Mouse (Mus musculus) G1E (cell line): ENCODE results near the gene Cd247. TPM values are rescaled to one million over a fixed set of nuclear protein-coding genes. Genes with fewer than 3 reads are reported as not detected.

Experiments used
- ATAC-seq: 2 replicates; pipeline ENCODE4 v1.8.0; 2016; ENCODE audit warnings: mild to moderate bottlenecking; ENCODE audit not compliant: insufficient number of reproducible peaks, poor library complexity, low FRiP score, severe bottlenecking; ENCODE audit errors: extremely low read depth
- DNase-seq: peaks from one replicate; pipeline ENCODE4 v3.0.0; 2012; ENCODE audit warnings: low spot score
- H3K27me3 ChIP-seq: 2 replicates; pipeline ENCODE4 v1.6.1; 2012; ENCODE audit warnings: mild to moderate bottlenecking, low read length, inconsistent platforms; ENCODE audit not compliant: insufficient read depth
- H3K36me3 ChIP-seq: replicated peaks from 2 replicates; pipeline ENCODE3; 2012; ENCODE audit warnings: mild to moderate bottlenecking, inconsistent platforms
- H3K4me1 ChIP-seq: 2 replicates; pipeline ENCODE4 v1.6.1; 2012; ENCODE audit warnings: low read depth, low read length, inconsistent platforms, mixed read lengths; ENCODE audit not compliant: insufficient read depth
- H3K4me3 ChIP-seq: 2 replicates; pipeline ENCODE4 v1.5.1; 2012; ENCODE audit warnings: low read depth, mild to moderate bottlenecking, inconsistent platforms, low read length, moderate library complexity, mixed read lengths
- H3K9me3 ChIP-seq: replicated peaks from 2 replicates; pipeline ENCODE4 v1.6.1; 2012; ENCODE audit warnings: inconsistent platforms
- CTCF ChIP-seq: IDR thresholded peaks from 2 replicates; pipeline ENCODE4 v1.5.1; 2012; ENCODE audit warnings: low read depth, low read length, inconsistent platforms, mixed read lengths
- GATA1 ChIP-seq: IDR thresholded peaks from 2 replicates; pipeline ENCODE4 v1.6.1; 2012; ENCODE audit warnings: borderline replicate concordance, low read length, inconsistent platforms, mixed read lengths
- GATA2 ChIP-seq: IDR thresholded peaks from 2 replicates; pipeline ENCODE4 v1.6.1; 2012; ENCODE audit warnings: low read depth, low read length, inconsistent platforms, borderline replicate concordance
- POLR2AphosphoS5 ChIP-seq: IDR thresholded peaks from 2 replicates; pipeline ENCODE4 v1.6.1; 2012; ENCODE audit warnings: low read depth, low read length, inconsistent platforms; ENCODE audit not compliant: insufficient replicate concordance
- TAL1 ChIP-seq: conservative IDR thresholded peaks from 2 replicates; pipeline ENCODE4 v1.6.1; 2012; ENCODE audit warnings: low read depth, low read length, inconsistent platforms, mixed read lengths
- polyA plus RNA-seq: library from polyadenylated mRNA; stranded (reverse); fragments of >175 nt; gene quantifications from 2 replicates; pipeline ENCODE4 v1.2.3, GENCODE M21; 2012
- total RNA-seq, 2 experiments: library from RNA; stranded (forward) in 1 of 2; stranded (reverse) in 1 of 2; fragments of 200-1000 nt in 1 of 2; fragments of >200 nt in 1 of 2; fragmentation: Nextera tagmentation in 1 of 2; gene quantifications; 2 replicates each; pipeline ENCODE4 v1.2.3; 2014 to 2017

Cd247 gene
- total and polyA plus RNA-seq, 3 experiments: 0.96 to 3.3 (median 1.4) TPM

- Histone ChIP-seq H3K4me1 (no peaks in the 10 kb centered on the region), H3K27me3 (no peaks in the 10 kb centered on the region), H3K9me3 (no peaks in the 10 kb centered on the region), H3K36me3 (peaks cover 56% of the 10 kb centered on the region), H3K4me3 (no peak overlapping the region)
- no peak for TF ChIP-seq GATA2
- TF ChIP-seq TAL1: no peak
- no peak for TF ChIP-seq CTCF
- no peak for TF ChIP-seq POLR2AphosphoS5
- TF ChIP-seq GATA1: no peak
- ATAC-seq (no peak), DNase-seq (no peak)
These were observed 119.7 kb downstream of the Cd247 start for GRCm38 (mm10) chr1:165908153-165908552.

GRCm38 (mm10) chr1:165908806-165909205, 120.3 kb downstream of the Cd247 start:
- no peaks in the 10 kb centered on the region for H3K4me1 ChIP-seq

GRCm38 (mm10) chr1:165909471-165909870, 121.0 kb downstream of the Cd247 start:
- Histone ChIP-seq H3K4me3 (no peak overlapping the region), H3K27me3 (no peaks in the 10 kb centered on the region), H3K36me3 (peaks cover 55% of the 10 kb centered on the region), H3K4me1 (no peaks in the 10 kb centered on the region), H3K9me3 (no peaks in the 10 kb centered on the region)
- ATAC-seq (no peak), DNase-seq (no peak)
- TF ChIP-seq CTCF: no peak
- TF ChIP-seq GATA2: no peak
- no peak for TF ChIP-seq POLR2AphosphoS5
- TF ChIP-seq TAL1: no peak
- no peak for TF ChIP-seq GATA1

More at GRCm38 (mm10) chr1:165908806-165909205, 120.3 kb downstream of the Cd247 start:
- no peaks in the 10 kb centered on the region for H3K9me3 ChIP-seq
- peaks cover 52% of the 10 kb centered on the region for H3K36me3 ChIP-seq
- no peaks in the 10 kb centered on the region for H3K27me3 ChIP-seq
- DNase-seq (no peak), ATAC-seq (no peak)
- TF ChIP-seq POLR2AphosphoS5: no peak
- TF ChIP-seq GATA2: no peak
- no peak overlapping the region for H3K4me3 ChIP-seq

- Histone ChIP-seq H3K4me3 (no peak overlapping the region), H3K4me1 (no peaks in the 10 kb centered on the region), H3K27me3 (no peaks in the 10 kb centered on the region), H3K36me3 (peaks cover 39% of the 10 kb centered on the region), H3K9me3 (no peaks in the 10 kb centered on the region)
- no peak for DNase-seq
- no peak for ATAC-seq
- TF ChIP-seq POLR2AphosphoS5: no peak
- no peak for TF ChIP-seq GATA2
- TF ChIP-seq TAL1: no peak
- no peak for TF ChIP-seq CTCF
- no peak for TF ChIP-seq GATA1
These were observed 125.4 kb downstream of the Cd247 start for GRCm38 (mm10) chr1:165913720-165914415.

GRCm38 (mm10) chr1:165914416-165914801, 125.9 kb downstream of the Cd247 start:
- no peak for TF ChIP-seq CTCF
- no peak for TF ChIP-seq GATA1
- no peak for TF ChIP-seq GATA2
- no peak for TF ChIP-seq TAL1
- no peak for TF ChIP-seq POLR2AphosphoS5
- Histone ChIP-seq H3K9me3 (no peaks in the 10 kb centered on the region), H3K36me3 (peaks cover 35% of the 10 kb centered on the region), H3K4me1 (no peaks in the 10 kb centered on the region), H3K4me3 (no peak overlapping the region), H3K27me3 (no peaks in the 10 kb centered on the region)
- no peak for ATAC-seq
- DNase-seq: no peak

- Histone ChIP-seq H3K36me3 (peaks cover 17% of the 10 kb centered on the region), H3K4me3 (no peak overlapping the region), H3K27me3 (no peaks in the 10 kb centered on the region), H3K9me3 (no peaks in the 10 kb centered on the region), H3K4me1 (peaks cover 8% of the 10 kb centered on the region)
- DNase-seq (no peak), ATAC-seq (no peak)
- TF ChIP-seq CTCF (no peak), GATA1 (no peak), POLR2AphosphoS5 (no peak), GATA2 (no peak), TAL1 (no peak)
These were observed 132.5 kb downstream of the Cd247 start for GRCm38 (mm10) chr1:165921026-165921425.

GRCm38 (mm10) chr1:165922488-165922887, 134.0 kb downstream of the Cd247 start:
- DNase-seq (no peak), ATAC-seq (no peak)
- Histone ChIP-seq H3K4me3 (no peak overlapping the region), H3K4me1 (peaks cover 8% of the 10 kb centered on the region), H3K27me3 (no peaks in the 10 kb centered on the region), H3K9me3 (no peaks in the 10 kb centered on the region), H3K36me3 (peaks cover 8% of the 10 kb centered on the region)
- TF ChIP-seq GATA2 (no peak), CTCF (no peak), GATA1 (no peak), TAL1 (no peak), POLR2AphosphoS5 (no peak)
